Mouse (Mus musculus) left cerebral cortex, postnatal 36 days (tissue): ENCODE data around the gene Snx30. TPM values are rescaled to one million over a fixed set of nuclear protein-coding genes. Genes with fewer than 3 reads are reported as not detected.

ENCODE experiments used
- DNase-seq, 2 experiments: peaks; one replicate each; pipeline ENCODE4 v3.0.0; 2021 to 2022; ENCODE audit warnings: low spot score in 2 of 2, mixed read lengths in 1 of 2
- intact Hi-C: fragments of 180-260 bp; cut with DNase I; formaldehyde crosslinking; loops from one replicate; pipeline ENCODE4 v1.15.1; 2025
- total RNA-seq, 2 experiments: library from RNA; stranded (reverse); gene quantifications; 2 replicates each; pipeline ENCODE4 v1.2.3; 2021

Gene Snx30
- total RNA-seq, 2 experiments from 2014 or later, result 31.8 to 33.8 TPM

DNA sequence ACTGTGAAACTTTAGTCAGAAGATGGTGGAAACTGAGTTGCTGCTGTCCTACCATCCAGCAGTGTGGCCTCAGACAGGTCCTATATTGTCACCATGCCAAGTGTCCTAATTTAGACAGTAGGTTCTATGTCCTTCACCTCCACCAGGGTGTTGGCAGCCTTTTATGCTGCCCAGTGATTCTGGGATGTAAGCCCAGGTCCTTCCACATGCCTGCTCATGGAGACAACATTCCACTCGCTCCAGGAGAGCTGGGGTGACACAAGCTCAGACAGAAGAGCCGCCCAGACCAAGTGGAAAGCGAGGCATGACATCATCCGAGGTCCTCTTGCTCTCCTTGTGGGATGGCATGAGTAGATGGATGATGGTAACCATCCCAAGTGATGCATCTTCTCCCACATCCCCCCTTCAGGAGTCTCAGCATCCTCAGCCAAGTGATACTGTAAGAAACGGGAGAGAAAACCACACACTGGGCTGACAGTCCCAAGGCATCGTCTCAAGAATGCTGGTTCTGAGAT, 84.5 kb downstream of the Snx30 start:
- intact Hi-C loops, result no loop called here

DNA sequence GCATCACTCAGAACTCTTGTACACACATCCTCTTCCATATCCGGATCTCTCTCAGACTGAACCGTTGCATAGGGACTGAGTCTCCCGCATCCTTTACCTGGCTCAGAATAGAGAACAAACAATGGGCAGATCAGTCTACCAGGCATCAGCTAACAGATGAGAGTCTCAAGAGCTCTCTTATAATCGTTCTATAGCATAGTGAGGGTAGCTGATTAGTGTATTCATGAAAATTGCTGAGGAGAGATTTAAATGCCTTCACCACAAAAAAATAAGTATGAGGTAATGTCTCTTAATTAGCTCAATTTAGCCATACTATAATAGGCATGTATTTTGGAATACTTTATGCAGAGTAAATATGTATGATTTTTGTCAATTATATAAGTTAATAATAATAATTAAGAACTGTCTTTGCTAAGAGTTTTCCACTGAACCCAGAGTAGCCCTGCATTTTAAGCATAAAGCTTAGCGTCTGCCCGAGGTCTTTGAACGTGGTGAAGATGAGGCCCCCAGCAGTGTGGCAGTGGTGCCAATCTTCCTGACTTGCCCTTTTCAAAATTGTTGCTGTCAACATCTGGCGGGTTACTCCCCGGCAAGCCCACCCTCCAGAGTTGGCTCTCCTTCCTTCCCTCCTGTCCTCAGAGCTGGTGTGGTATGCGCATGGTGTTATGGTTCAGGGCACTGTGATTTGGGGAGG, 86.2 kb downstream of the Snx30 start:
- no peak for DNase-seq
- intact Hi-C loops, result no loop called here

More for the DNA sequence above, 84.5 kb downstream of the Snx30 start:
- DNase-seq, result no peak

DNA sequence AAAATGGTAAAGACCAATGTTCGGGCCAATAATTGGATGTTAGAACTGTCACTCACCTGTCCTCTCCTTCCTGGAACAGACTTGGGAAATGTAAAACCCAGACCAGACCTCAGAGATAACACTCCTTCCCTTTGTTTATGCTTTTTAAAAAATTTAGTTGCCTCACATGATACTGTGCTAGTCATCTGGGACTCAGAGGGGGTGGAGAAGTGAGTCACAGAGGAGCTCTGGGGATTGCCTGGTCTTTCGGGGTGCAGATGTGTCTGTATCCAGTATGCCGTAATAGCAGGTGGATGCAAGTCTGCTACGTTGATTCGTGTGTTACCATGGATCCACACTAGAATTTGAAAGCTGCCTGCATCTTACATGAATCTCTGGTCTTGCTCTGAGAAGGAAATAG, 87.1 kb downstream of the Snx30 start:
- intact Hi-C loops, result no loop called here
- no peak for DNase-seq

DNA sequence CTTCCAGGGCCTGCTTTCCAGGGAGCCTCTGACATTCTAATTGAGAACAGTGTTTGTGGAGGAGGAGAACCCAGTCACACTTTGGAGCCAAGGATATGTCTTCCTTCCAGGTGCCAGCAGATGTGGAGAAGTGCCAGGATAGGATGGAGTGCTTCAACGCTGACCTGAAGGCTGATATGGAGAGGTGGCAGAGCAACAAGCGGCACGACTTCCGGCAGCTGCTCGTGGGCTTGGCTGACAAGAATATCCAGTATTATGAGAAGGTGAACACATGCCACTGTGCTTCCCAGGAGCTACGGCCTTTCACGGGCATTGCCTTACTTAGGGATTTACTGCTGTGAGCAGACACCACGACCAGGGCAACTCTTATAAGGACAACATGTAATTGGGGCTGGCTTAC, 88.8 kb downstream of the Snx30 start:
- DNase-seq, result no peak
- intact Hi-C loops, result no loop called here

DNA sequence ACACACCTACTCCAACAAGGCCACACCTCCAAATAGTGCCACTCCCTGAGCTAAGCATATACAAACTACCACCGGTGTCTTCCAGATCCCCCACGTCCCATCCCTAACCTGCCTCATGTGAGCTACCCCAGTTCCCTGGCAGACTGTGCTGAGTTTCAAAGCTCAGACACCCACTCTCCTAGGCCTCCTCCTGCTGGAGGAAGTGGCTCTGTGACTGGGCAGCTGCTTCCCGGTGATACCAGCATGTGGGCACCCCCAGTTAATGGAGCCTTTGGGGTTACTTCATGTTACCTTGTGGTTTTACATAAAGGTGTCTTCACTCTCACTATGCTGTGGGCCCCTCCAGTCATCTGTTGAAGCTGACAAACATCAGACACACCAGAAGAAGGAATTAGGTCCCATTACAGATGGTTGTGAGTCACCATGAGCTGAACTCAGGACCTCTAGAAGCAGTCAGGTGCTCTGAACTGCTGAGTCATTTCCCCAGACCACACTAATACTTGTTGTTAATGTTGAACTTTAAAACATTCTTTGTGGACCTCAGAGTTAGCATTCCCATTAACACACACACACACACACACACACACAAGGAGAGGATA, 89.4 kb downstream of the Snx30 start:
- intact Hi-C loops, result no loop called here
- DNase-seq, result no peak

DNA sequence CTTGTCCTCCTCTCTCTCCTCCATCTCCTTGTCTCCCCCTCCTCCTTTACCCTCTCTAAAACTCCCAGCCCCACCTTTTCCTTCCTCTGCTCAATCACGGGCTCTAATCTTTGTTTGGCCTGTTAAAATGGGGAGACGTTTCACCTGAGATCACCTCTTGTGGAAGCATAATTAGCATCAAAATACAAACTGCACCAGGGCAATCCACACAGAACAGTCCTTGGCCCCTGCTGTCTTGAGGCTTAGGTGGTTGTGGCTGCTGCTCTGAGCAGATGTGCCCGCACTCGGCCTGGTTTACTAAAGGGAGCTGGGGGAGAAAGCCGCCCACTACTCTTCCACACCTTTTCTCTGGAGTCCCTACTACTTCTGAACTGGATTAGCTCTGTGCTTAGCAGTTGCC, 90.4 kb downstream of the Snx30 start:
- no peak for DNase-seq
- intact Hi-C loops, result no loop called here

DNA sequence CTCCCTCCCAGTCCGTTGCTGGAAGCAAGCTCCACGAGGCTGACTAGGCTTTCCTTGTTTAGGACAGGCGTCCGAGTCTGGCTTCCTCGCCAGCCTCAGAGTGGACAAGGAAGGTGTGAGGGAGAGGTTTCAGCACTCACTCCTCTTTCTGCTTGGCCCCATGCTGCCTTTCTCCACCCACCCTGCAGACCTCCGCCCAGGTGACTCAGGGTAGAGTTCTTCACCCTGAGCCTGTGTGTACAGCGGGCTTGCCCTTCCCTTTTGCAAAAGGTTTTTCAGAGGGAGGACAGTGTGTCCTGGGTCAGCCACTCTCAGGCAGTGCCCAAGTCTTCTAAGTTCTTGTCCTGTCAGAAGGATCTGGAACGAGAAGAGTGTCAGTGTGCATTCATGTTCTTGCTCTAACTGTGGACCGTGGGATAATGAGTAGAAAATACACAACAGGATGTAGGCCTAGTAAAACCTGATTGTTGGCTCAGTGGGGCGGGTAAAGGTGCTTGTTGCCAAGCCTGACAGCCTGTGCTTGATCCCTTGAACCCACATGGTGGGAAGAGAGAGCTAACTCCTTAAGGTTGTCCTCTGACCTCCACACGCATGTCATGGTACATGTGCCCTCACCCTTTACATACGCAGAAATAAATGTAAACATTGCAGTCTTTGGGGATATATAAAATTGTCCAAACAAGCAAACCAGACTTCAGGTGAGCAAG, 92.3 kb downstream of the Snx30 start:
- intact Hi-C loops, result no loop called here
- no peak for DNase-seq

DNA sequence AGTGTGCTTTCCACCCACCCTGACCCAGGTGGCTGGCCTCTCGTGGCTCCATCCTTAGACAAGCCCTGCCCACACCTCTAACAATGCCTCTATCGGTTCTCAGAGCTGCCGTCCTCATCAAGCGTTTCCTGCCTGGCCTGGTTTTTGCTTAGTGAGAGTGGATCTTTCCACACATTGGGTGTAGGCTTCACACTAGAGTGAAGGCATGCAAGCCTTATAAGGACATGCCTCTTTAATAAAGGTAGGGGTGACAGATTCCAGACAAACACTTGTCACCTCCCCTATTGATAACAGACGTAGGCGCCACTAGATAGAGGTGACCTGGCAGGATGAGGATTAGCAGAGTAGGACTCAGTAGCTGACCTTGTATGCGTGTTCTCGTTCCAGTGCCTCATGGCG, 92.9 kb downstream of the Snx30 start:
- no peak for DNase-seq
- intact Hi-C loops, result no loop called here

DNA sequence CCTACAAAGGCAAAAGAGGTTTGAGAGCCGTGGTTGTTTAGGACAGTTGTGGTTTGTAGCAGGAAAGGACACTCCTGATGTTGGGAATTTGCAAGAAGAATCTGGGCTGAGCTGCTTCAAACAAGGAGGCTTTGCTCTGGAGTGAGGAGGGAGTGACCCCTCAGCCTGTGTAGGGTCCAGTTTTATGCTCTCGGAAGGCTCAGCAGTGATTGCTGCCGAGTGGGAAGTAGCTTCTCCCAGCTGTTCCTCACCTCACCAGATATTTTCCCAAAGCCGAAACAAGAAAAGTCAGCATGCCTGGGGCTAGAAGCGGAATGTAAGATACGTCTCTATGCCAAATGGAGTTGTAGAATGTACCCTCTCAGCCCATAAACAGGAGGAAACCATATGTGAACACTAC, 96.2 kb downstream of the Snx30 start:
- no peak for DNase-seq
- intact Hi-C loops, result no loop called here

DNA sequence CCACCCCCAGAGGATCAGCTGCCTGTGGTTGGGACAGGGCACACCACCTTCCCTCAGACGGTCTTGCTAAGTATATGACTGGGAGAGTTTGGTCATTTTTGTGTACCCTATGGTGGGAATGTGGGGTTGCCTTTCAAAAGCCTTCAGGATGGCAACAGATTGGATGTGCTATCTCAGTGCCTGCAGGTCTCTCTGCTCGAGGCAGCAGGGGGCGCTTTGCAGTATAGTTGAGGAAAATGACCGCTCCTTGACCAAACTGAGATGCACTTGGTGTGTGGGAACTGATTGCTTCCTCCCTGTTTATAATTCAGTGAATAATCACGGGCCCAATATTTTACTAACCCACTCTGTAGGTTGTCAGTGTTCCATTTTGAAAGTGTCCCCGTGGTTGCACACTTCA, 96.9 kb downstream of the Snx30 start:
- intact Hi-C loops, result no loop called here
- no peak for DNase-seq

DNA sequence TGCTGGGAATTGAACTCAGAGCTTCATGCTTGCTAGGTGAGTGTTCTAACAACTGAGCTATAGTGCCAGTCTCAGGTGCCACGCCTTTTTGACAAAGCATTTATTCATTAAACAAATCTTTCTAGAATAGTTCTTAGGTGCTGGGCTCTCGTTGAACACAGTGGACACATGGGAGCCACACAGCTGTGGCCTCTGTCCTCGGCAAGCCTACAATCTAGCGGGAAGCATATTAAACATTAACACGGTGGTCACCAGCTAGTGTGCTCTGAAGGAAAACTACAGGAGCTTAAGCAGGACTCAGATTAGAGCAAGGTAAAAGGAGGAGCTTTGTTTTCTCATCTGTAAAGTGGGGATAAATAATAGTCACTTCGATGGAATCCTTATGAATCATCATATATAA, 101.5 kb downstream of the Snx30 start:
- intact Hi-C loops, result no loop called here
- no peak for DNase-seq

DNA sequence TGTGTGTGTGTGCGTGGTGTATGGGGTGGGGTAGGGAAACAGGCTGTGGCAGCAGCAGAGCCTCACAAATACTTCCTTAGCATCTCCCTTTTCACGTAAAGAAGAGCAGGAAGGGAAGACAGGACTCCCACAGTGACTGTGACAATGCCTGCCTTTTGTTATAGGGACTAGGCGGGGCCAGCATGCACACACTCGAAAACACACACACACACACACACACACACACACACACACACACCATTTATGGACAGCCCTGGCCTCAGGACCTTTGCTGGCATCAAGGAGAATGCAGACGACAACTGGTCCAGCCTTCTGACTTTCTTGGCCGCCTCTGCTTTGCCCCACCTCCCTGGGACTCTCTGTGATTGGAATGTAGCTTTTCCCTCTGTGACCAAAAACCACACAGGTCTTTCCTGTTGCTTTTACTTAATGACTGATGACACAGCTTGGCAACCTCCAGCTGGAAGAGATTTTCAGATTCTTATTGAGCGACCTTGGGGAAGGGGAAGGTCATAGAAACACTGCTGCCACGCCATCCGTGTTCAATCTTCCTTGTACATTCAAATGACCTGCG, 102.1 kb downstream of the Snx30 start:
- intact Hi-C loops, result no loop called here
- no peak for DNase-seq

DNA sequence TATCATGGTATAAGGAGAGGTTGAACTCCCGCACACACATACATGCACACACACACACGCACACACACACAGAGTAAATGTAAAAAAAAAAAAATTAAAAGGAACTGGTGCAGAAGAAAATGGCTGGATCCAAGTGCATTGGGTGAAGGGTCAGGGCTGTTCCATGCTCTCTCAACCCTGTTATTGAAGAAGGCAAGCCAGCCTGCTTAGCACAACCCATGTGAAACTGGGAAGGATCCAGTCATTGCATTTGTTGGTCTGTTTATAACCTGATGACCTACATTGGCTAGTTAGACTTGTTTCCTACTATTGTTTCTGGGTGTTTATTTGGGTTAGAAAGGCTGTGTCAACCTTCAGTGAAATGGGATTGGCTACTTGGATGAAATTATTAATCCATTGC, 103.1 kb downstream of the Snx30 start:
- intact Hi-C loops, result no loop called here
- no peak for DNase-seq

DNA sequence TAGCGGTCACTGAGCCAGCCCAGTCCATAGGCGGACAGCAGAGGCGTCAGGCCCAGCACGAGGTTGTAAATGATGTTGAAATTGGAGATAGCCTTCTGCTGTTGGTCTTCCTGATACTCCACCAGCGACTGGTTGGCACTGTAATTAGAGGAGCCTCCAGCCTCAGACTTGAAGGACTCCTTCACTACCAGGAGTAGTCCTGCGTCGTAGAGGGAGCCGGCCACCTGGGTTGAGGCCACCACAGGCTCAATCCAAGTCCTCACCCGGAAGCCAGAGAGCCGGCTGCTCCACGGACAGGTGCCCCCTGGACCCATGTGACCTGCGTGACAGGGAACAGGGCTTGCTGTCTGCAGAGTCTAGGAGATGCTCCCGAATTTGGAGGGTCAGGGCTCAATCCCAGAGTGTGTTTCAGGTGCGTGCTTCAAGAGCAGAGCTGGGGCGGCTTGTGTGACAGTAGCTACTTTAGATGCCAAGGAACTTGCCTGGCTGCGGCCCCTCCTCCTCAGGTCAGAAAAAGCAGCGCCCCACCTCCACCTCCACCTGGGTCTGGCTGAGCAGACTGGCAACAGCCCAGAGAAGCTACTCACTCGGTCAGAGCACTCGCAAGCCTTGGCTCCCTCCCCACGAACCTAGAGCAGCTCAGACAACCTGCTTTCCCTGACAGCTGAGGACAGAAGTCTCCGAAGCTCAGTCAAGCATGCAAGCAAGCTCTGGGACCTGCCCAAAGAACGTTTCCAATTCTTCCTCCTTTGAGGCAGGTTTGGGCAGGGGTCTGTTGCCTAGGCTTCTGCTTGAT, 109.2 kb downstream of the Snx30 start, which contains the start of gene Slc46a2:
Gene Slc46a2 (minus strand): TSS at position 449 of the 796 bp plus-strand sequence.
- no peak for DNase-seq
- intact Hi-C loops, result no loop called here

DNA sequence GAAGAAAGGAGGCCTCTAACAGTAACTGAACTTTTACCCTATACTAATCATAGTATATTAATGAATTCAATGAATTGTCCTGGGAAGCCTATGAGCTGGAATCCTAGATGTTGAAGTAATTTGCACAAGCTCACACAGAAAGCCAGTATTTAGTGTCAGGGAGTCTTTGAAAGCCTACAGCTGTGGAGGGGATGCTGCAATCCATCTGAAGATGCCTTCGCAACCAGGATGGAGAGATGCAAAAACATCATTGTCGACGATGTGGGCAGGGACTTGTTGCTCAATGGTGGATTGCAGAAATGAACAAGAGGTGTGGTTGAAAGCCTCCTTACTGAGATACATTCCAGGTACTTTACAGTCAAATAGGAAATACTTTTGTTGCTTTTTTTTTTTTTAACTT, 112.3 kb downstream of the Snx30 start:
- intact Hi-C loops, result no loop called here
- no peak for DNase-seq

DNA sequence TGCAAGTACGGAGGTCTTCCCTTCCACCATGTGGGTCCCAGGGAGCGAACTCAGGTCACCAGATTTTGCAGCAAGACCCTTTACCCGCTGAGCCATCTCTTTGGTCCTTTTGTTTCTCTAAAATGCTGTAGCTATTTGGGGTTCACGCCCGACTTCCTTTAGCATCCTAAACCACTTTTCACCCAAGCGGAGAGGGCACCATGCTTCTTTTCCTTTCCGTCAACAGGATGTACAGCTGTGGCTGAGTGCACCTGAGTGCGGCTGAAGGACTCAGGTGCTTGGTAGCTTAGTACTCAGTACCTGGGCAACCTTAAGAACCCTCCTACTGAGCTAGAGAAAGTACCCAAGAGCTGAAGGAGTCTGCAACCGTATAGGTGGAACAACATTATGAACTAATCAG, 119.4 kb downstream of the Snx30 start:
- intact Hi-C loops, result loop anchor here (5.0 kb wide), 1 partner anchor 568 kb away; no protein-coding TSS in a partner anchor

DNA sequence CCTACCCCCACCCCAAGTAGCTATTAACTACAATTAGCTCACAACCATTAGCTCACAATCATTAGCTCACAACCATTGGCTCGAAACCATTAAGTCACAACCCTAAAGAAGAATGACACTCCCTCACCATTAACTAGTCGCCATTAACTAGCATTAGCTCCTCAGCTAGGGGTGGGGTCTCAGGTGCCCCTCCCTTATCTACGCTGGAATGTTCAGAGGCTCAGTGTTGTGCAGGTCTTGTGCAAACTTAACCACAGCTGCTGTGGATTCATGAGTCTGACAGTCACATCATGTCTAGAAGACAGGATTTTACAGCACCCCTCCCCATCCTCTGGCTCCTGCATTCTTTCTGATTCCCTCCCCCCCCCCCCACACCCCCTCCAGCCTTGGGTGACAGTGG, 122.0 kb downstream of the Snx30 start:
- intact Hi-C loops, result loop anchor here (2.0 to 5.0 kb wide), 2 partner anchors 143 to 570 kb away; no protein-coding TSS in a partner anchor
- no peak for DNase-seq

More for the DNA sequence above, 119.4 kb downstream of the Snx30 start:
- no peak for DNase-seq

DNA sequence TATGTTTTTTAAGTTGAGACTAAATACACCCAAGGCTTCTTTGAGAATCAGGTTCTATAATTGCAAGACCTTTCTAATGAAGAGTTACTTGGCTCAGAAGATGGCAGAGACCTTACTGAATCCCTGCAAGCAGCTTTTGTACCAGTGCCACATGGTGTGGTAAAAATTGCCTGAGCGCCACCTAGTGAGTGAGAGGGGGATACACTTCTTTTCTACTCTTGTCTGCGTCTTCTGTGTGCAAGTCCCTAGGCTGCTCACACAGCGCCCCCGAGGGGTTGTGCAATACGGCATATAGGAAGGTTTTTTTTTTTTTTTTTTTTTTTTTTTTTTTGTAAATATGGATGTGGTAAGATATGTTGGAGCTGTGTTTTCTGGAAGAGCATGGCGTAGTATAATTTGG, 122.7 kb downstream of the Snx30 start:
- intact Hi-C loops, result loop anchor here (2.0 to 5.0 kb wide), 2 partner anchors 144 to 571 kb away; no protein-coding TSS in a partner anchor
- DNase-seq, result peak; percentile 41 to 62

DNA sequence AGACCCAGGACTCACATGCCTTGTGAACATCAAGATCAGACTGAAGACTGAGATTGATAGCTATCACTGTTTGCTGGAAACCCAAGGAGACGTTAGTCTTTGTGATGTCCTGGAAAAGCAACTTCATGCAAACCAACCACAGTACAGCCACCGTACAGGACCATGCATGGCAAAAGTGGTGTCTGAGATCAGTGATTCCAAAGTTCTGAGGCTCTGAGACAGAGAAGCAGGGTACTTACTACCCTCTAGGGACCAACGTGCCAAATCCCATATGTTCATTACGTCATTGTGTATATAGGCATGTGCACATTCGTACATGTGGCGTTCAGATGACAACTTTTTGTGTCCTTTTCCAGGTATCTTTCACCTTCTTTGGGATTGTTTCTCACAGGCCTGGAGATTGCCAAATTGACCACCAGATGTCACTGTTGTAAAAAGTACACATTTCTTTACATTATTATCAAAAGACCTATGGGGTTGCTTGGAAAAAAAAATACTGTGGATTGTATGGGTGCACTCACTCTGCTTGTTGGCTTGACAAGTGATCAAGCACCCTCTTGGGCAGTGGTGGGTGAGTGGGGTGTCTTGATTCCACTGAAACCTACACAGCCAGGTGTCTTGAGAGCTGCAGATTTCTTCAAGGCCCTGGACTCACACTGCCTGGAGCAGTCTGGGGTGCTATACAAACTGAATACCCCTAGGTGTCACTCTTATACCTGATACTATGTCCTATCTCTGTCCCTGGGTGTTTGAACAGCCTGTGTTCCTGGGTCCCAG, 127.1 kb downstream of the Snx30 start:
- DNase-seq, result peak in 1 of 2 experiments; percentile 6
- intact Hi-C loops, result no loop called here
